Mouse (Mus musculus) cerebellum, adult (tissue): Measurements from ENCODE around the gene Olfr1087.
"Not testable (repeated sequence)": the region's sequence is repeated elsewhere in the genome, so short reads cannot be mapped to it uniquely, and the experiment has no call there.

Experiments used
- ATAC-seq: cut with Nextera tagmentation; 2 replicates; pipeline ENCODE4 v1.9.2; 2017; ENCODE audit warnings: mild to moderate bottlenecking, moderate library complexity, mixed read lengths; ENCODE audit not compliant: insufficient number of reproducible peaks, low FRiP score, low TSS enrichment

Olfr1087 gene

DNA sequence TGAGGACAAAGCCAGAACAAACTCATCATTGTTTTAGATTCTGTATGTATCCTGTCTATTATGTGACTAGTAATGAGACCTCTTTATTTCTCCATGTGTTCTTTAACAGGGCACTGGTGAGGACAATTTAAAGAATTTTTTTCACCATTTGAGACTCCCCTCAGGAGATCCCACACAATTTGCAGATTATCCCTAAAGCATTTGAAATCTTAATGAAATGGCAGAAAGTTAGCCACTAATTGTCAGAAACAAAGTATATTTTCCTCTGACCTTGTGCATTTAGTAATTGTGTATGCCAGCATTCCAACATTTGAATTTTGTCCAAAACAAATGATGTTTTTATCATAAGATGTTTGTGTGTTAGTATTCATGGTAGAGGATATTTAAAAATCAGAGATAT lies at the start of gene Olfr1087:
Olfr1087 (minus strand) TSS at position 101 of the 400 bp plus-strand sequence.
- no peak for ATAC-seq

DNA sequence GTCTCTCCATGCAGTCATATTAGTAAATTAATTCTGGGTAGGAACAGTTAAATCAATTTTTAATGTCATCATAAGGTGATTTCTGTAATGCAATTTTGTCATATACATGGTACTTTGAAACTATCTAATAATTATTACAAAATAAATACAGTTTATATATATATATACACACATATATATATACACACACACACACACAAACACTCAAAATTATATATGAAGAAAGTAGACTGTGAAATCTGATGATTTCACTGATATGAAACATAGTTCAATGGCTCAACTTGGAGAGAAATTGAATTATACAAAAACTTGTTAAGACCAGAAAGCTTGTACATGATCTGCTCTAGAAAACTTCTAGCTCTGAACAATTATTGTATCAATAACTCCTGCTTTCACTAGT lies 35.4 kb upstream of the Olfr1087 start, which contains the start of gene Olfr1089:
Olfr1089 (minus strand) TSS at position 101 of the 400 bp plus-strand sequence.
- no peak for ATAC-seq

GRCm38 (mm10) chr2:86679992-86680391 lies 18.2 kb downstream of the Olfr1087 start, which contains the start of gene Olfr1086:
Gene Olfr1086, minus strand, starts transcription at chr2:86680092.
- no peak for ATAC-seq

DNA sequence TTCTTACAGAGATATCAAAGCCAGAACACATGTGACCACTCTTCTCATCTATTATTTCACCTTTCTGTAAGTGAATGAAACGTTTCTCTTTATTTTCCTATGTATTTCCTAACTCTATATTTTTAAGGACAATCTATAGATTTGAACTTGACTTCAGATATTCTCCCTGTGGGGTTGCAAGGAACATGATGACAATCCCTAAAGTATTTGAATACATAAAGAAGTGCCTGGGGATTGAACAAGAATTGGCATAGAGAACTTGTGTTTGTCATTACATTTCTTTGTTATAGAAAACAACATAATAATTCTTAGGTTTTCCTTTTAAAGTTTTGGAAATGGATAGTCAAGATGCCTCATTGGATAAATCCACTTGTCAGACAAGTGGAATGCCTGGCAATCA lies 36.3 kb downstream of the Olfr1087 start, which contains the start of gene Olfr1085:
Olfr1085 (minus strand) TSS at position 101 of the 400 bp plus-strand sequence.
- no peak for ATAC-seq

GRCm38 (mm10) chr2:86639625-86640024 lies 58.6 kb downstream of the Olfr1087 start, which contains the start of gene Olfr1084:
Gene Olfr1084, minus strand, starts transcription at chr2:86639725.
- not testable (repeated sequence) for ATAC-seq
